Mouse (Mus musculus) frontal cortex, postnatal 10 days (tissue): ENCODE results near the gene Tcf7l2.

Experiments
- DNase-seq, 2 experiments: peaks; one replicate each; pipeline ENCODE4 v3.0.0; 2022; ENCODE audit warnings: low spot score in 2 of 2, mixed read lengths in 1 of 2

The Tcf7l2 gene

DNA sequence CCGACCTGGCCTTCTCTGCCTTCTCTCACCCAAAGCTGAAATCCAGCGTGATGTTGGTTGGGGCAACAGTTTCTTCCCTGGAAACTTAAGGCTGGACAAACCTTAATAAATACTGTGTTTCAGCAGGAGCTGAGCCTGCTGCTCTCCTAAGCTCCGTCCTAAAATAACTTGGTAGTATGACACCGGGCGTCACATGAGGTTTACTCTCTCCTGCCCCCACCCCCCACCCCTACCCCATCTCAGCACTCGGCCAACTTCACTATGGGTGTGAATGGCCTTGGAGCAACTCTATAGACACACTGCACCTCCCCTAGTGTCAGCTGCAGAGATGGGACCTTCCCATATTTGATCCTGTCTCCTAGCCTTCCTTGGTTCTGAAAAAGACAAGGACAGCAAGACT lies 15.8 kb downstream of the Tcf7l2 start:
- DNase-seq, result no peak

DNA sequence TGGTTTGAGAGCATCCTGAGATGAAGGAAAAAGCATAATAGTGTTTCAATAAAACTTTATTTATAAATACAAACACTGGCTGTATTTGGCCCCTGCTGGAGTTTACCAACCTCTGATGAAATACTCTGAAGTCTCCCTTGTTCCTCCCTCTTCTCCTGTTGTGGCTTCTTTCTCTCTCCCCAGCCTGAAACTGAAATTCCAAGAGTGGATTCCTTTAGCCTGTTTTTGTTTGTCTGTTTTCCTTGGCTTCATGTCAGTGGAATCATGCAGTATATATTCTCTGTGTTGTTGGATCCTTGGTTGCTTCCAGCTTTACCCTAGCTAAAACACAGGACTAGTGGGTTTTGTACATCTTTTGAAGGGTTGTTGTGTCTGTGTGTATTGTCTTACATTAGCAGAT lies 16.5 kb downstream of the Tcf7l2 start:
- no peak for DNase-seq

DNA sequence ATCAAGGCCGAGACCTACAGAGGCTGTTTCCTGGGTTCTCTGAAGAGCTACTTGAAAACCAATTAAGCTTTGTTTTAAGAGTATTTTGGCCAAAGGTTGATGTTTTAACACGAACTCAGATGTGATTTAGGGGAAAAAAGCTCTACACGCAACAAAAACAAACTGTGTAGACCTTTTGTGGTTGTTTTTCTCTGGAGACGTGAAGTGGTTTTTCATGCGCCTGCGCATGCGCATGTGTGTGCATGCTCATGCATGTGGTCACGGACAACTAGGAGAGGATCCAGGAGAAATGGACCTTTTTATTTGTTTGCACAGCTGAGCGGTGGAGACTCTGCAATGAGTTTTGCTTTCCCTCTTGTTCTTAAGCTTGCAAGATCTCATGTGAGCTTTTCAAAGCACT lies 17.4 kb downstream of the Tcf7l2 start:
- DNase-seq, result no peak

DNA sequence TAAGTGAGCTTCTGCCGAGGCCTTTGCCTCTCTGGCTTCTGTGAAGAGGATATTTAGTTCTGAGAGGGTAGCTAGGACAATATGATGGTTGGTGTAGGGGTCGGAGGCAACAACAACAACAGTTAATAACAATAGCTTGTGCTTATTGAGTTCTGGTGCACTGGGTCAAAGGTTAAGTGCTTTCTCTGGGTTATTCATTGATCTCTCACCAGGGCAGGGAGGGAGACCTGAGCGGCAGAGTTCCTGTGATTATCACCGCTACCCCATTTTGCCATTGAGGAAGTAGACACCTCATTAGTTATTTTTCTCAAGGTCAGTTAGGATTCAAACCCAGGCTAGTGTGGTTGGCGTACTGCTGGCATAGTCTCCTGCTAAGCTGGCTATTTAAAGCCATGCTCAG lies 19.5 kb downstream of the Tcf7l2 start:
- DNase-seq, result no peak

DNA sequence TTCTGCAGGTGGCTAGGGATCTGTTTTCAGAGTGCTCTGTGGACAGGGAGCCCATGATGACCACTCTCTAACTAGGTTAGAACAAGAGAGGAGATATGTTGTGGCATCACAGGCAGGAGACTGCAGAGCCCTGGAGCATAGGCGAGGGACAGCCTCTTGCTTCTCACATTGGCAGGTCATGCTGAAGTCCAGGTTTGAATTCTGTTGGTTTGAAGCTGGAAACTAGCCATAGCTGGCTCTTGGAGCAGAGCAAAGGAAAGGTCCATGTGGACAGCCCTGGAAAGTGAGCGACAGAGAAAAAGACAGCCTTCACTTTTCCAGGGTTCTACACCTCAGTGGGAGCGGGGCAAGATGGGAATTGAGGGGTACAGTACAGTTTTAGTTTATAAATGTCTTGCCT lies 20.6 kb downstream of the Tcf7l2 start:
- no peak for DNase-seq

DNA sequence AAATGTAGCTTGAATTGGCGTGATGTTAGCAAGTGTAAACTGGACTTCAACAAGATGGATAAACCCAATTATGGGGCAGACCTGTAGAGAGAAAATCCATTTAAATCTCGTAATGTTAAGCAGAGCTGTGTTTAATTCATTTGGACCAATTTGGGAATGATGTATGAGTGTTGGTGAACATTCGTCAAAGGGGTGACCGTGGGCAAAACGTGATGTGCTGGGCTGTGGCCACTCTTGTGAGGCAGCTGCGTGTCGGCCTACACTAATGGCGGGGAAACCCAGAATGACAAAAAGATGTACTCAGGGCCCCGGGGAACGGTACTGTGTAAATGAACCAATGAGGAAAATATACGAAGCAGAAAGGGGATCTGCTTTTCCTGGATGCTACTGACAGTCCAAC lies 24.2 kb downstream of the Tcf7l2 start:
- DNase-seq, result no peak

DNA sequence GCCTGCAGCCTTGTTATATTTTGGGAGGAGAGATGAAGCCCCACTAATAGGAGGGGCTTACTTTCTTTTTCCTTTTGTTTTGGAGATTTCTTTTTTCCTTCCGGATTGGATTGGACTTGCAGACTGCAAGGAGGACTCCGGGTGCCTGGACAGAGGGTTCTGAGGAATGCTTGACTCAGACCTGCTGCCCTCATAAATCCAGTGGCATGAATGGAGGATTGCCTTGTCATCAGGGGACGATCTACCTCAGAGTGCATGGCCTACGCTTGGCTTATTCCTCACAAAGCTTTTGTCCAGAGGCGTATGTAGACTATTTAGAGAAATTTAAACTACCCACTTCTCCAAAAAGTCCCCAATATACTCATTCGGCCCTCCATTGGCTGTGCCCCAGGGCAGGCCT lies 25.5 kb downstream of the Tcf7l2 start:
- no peak for DNase-seq

DNA sequence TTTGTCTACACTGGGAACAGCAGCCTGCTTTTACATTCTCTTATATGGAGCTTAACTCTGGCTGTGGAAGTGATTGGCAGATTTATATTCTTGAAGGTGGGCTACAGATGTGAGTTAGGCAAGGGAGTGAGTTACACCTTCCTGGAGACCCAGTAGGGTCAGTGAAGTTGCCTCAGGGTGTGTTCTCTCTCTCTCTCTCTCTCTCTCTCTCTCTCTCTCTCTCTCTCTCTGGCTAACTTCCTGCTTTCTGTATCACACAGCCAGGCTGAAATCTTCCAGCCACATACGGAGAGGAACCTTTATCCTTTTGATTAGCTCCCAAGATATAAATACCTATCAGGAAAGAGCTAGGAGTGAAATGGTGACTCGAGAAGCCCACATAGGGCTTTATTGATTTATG lies 26.0 kb downstream of the Tcf7l2 start:
- DNase-seq, result no peak

DNA sequence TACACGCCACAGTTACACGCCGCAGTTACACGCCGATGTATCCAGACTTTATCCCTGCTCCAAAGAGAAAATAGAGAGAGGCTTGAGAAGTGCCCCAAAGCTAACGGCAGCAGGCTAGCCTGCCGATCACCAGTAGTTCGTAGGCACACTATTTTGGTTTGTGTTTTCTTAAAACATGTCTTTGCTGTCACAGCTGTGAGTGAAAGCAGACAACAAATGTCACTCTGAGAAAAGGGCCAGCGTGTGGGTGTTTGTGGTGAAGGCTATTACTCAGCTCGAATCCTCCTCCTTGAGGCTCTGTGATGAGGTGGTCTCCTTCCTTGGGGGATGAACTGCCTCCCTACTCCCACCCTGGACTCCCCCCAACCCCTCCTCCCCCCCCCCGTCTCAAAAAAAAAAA lies 26.6 kb downstream of the Tcf7l2 start:
- DNase-seq, result no peak

DNA sequence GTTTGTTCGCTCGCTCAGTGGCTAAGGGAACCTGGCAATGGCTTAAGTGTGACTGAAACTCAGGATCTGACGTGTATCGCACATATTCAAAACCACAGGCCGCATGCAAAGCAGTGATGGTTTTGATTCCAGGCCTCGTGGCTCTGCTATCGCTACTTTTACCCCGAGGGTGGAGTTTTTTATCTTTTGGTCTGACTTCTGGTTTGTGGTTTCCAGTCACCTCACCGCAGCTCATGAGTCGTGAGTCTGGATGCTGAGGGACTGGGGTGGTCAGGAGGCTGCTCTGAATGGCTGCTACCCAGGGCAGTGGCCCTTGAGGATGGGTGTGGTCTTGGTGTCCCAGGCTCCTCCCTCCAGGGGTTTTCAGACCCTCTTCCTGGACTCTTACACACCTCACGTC lies 27.3 kb downstream of the Tcf7l2 start:
- DNase-seq, result no peak

DNA sequence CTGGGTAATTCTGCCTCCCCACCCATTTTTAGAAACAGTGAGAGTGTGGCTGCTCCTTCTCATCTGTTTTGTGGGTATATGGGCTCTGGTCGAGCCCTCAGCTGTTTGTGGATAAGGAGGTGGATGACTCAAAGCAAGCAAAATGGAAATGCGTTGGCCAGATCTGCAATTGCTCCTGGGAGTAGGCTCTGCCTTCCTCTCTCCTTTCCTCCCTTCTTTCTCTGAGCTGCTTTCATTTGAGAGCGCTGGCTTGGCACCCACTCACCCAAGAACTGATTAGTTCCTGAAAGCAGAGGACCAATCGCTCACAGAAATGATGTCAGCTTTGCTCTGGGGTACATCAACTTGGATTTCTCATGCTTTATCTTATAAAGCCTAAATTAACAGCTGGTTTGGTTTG lies 32.7 kb downstream of the Tcf7l2 start:
- no peak for DNase-seq

DNA sequence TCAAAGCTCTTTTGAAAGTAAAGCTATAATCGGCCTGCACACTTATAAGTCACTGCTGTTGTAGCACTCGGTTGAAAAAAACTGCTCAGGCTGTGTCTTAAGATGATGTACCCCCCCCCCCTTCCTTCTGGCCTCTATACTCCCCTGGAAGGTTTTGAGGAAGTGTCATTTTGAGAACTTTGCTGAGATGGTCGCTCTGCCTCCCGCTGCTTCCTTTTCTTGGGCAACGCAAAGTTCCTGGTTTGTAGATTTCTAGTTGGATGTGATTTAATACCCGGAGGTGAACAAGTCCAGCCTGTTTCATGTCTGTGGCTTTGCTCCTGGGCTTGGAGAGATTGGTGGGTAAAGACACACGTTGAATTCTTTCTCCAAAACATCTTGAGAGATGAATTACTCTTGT lies 33.2 kb downstream of the Tcf7l2 start:
- DNase-seq, result no peak

DNA sequence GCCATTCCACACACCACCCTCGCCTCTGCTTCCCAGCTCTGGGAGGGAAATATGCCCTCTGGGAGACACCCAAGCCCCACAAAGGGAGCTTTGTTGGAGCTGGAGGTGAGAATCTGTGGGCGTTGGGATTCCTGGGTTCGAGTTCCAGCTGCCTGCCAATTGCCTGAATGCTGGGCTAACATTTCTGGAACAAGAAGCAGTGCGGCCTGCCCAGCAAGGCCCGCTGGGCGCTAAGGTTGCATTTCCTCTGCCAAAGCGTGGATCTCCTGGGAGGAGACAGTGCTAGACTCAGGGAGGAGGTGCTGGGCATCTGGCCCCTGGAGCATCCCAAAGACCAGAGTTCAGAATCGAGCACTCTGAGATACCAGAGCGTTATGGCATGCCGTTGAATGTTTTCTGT lies 38.3 kb downstream of the Tcf7l2 start:
- peak in 1 of 2 experiments; percentile 11 for DNase-seq

DNA sequence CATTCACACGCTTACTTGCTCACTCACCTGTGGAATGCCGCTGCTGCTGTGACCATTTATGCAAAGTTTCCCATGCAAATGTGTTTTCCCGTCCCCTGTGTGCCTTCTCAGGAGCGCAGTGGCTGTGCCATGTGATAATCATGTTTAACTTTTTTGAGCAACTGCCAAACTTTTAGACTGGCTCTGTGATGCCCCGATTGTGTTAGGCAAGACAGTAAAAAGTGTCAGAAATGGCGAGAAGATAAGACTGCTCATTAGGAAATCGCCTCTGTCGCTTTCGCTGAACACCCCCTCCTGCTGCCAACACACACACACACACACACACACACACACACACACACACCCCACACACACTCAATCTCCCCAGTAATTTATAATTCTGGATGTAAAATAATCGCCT lies 39.5 kb downstream of the Tcf7l2 start:
- DNase-seq, result no peak

DNA sequence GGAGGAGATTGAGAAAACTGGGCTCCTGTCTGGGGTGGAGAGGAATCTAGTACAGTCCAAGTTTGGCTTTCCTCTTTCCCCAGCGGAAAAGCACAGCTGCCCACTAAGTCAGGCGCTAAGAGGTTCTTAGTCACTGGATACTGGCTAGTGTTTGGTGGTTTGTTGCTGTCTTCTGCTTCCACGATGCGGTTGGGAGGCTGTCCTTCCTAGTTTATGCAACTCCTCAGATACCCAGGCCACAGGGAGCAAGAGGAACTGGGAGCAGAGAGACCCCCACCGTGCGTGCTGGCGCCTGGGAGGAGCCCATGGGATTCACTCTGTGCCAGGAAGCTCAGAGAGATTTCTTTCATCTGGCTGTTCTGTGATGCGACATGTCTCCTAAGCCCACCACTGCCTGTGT lies 40.1 kb downstream of the Tcf7l2 start:
- no peak for DNase-seq

DNA sequence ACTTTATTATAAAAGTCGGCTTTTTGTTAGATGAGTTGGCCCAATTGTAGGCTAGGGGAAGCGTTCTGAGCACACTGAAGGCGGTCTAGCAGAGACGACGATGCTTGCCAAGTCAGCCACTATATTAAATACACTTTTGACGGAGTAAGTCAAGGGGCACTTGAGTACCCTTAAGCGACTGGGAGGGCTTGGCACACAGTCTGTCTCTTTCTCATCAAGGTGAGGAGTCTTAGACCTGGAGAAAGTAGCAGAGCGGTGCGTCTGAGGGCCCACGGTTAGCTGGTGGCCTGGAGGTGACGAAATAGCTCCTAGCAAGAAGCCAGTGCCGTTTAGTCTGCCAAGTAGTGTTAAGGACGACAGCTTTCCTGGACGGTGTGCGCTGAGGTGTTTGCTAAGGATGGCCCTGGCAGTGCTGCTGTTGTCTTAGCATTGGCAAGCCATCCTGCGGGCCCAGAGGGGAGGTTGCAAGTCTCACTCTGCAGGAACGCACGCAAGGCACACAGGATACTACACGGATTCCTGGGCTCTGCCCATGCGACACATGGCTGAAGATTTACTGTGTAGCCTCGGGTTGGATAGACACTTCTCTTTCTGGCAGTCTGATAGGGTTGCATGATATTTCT lies 43.3 kb downstream of the Tcf7l2 start:
- DNase-seq, result no peak

DNA sequence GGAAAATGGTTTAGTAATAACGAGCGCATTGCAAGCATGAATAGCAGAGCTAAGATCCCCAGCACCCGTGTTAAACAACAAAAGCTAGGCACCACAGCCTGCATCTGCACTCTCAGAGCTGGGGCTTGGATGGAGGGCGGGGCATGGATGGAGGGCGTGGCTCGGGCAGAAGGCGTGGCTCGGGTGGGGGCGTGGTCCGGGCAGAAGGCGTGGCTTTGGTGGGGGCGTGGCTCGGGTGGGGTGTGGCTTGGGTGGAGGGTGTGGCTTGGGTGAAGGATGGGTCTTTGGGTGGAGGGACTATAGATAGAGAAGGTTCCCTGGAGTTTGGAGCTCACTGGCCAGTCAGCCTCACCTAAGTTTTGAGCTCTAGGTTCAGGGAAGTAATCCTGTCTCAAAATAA lies 45.8 kb downstream of the Tcf7l2 start:
- DNase-seq, result no peak

DNA sequence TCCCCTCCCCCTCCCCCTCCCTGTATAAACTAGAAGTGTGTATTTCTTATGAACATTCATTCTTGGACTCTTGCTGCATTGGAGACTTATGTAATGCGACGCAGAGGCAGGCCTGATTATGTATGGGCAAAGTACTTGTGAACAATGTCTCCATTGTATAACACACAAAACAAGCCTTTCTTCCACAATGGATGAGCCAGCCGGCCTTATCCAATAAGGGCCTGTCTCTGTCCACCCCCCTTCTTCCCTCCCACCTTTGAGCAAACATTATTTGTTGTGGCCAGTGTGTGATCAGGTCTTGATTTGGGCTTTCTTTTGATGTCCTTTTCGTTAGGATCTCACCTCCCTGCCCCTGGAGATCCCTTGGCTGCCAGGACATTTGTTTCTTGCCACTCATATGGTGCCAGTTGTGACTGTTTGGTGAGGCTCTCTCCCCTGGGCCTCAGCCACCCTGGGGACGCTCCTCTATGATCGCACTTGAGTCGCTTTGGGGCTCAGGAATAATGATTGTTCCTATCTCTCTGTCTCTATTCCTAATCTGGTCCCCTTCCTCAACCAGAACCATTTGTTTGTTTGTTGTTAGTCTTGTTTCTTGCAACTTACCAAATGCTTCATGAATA lies 46.8 kb downstream of the Tcf7l2 start:
- DNase-seq, result no peak

DNA sequence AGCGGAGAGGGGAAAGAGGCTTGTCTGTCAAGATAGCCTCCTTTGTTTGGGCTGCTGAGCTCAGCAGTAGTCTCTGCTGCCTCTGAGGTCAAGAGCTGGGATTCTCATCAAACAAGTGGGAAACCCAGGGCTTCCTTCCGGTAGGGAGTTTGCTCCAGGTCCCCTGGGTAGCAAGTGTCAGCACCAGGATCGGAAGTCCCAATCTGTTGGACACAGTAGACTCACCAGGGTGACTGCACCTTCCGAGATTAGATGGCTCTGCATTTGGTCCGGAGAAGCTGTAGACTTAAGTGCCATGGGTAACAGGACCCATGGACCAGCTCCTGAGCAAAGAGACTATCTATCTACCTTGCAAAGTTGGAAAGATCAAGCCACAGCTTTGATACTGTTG lies 47.3 kb downstream of the Tcf7l2 start:
- no peak for DNase-seq

DNA sequence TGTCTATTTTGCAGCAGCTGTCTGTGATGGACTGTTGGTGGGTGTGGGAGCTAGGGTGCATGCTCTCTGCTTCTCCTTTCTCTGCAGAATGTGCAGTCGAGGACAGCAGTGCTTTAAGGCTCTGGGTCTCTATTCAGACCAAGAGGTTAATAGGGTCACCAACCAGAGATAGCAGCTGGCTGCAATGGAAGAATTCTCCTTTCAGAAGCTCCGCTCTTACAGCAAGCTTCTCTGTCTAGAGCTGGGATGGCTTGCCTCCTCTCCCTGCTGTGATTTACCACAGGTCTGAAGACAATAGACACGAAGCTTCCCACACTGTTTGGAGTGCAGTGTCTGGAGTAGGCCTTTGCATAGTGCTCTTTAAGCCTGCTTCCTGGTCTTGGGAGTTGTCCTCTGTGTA lies 48.2 kb downstream of the Tcf7l2 start:
- DNase-seq, result no peak

DNA sequence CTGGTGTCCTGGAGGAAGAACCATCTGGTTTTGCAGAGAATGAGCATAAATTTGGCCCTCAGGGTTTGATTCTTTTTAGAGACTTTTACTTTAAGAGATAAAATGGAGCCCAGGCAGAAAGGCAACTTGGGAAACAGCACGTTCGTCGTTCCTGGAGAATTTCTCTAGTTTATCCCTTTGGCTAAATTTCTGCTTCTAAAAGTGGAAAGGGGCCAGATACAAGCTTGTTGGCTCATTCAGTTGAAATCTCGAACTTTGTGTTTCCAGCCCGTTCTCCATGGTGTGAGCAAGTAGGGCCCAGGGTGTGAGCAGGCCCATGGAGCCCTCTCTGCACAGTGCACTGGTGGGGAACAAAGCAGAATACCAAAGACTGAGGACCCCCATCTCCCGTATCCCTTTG lies 49.7 kb downstream of the Tcf7l2 start:
- DNase-seq, result no peak

DNA sequence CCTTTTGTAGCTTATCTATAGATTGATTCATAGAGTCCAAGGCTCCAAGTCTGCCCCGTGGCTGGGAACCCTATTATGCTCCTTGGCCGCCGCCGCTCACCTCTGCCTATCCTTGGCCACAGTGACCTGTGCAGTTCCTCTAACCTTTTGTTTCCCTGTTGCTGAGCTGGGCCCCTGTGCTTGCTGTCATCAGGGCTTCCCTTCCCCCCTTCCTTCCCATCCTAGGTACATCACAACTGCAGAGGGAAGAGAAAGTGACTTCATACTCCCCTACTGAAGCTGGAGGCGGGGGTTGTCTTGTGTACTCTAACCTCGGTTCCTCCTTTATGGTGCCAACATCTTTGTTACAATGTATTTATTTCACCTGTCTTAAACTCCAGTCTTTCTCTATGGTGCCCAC lies 50.3 kb downstream of the Tcf7l2 start:
- no peak for DNase-seq

DNA sequence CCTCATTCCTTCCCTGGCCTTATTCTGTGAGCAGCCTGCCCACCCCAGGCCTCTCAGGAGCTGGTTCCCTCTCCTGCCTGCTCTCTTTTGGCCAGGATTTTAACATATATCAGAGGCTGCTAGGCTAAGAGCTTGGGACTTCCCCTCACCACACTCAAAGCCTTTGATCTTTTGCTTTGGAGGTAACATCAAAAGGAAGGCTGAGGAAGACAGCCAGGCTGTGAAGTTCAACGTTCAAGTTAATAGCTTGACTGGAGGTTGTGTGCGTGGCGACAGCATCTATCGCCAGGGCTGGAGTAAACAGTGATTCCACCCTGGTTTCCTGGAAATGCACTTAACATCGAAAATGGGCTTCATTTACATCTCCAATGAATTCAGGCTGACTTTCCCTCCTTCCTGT lies 51.0 kb downstream of the Tcf7l2 start:
- no peak for DNase-seq

DNA sequence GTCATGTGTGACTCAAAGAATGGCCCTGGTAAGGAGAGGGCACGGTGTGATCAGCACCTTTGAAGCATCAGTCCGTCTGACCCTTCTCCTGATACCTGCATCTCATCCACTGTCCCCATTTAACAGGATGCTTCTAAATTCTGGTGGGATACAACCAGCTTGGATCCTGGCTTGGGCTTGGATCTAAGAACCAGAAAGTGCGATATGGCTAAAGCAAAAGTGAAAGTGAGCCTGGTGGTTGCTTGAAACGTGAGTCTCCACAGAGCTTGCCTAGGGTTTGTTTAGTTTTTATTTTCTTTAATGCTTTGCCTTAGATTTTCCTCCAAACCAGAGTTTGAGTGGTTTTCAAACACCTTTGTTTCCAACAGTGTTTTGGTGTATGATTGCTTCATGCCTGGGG lies 51.4 kb downstream of the Tcf7l2 start:
- no peak for DNase-seq
